22 mouse cellular contexts compared by ENCODE assay signal in the genomic region with DNA sequence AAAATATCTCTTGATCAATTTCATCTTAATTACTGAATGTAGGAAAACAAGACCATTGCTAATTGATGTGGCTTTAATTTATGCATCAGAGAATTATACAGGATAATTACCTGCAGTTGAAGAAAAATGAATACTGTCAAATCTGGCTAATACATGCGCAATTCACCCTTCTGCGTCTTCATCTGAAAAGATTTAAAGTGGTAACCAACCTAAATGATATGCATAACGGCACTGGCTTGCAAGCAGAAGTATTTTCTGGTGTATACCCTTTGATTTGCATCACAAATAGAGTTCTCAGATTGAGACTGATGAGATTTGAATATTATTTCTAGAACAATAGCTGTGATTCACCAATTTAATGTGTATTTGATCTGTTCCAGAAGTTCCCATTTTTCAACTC.
DNase-seq lines count a peak whose midpoint lies in the region; ATAC-seq and TF ChIP-seq lines count a peak whose summit lies in the region.
"Had no signal": no experiment of that assay in that cellular context is flagged by ENCODE, and none has a peak within 500 bp of the region (broad histone marks: within the 10 kb centered on the region; RNA-seq: fewer than 3 reads in every experiment).

No protein-coding gene starts in this region.

- WGBS in forebrain, embryonic 12.5 days: 57% methylated on average over 3 of the region's 3 CpGs
- 76% methylated on average over 3 of the region's 3 CpGs for WGBS in forebrain, embryonic 11.5 days
- WGBS in hindbrain, embryonic 14.5 days: 57% methylated on average over 3 of the region's 3 CpGs
- WGBS in hindbrain, embryonic 11.5 days: 78% methylated on average over 3 of the region's 3 CpGs
- 56% methylated on average over 3 of the region's 3 CpGs for WGBS in midbrain, postnatal 0 days
- WGBS in midbrain, embryonic 13.5 days: 52% methylated on average over 3 of the region's 3 CpGs
- WGBS in forebrain, embryonic 16.5 days: 34% methylated on average over 3 of the region's 3 CpGs

- no peak for TF ChIP-seq CTCF in midbrain, postnatal 0 days (IDR thresholded peaks at IDR 0.05)

- no peaks in the 10 kb centered on the region for H3K27me3 ChIP-seq in forebrain, embryonic 12.5 days
- no peaks in the 10 kb centered on the region for H3K27me3 ChIP-seq in forebrain, embryonic 11.5 days (ENCODE audit: control insufficient read depth, insufficient read depth, low read length)
- no peaks in the 10 kb centered on the region for H3K27me3 ChIP-seq in hindbrain, embryonic 14.5 days (ENCODE audit: control insufficient read depth, insufficient read depth, low read length)
- H3K27me3 ChIP-seq in hindbrain, embryonic 11.5 days (ENCODE audit: control insufficient read depth, insufficient read depth, low read length): no peaks in the 10 kb centered on the region
- no peaks in the 10 kb centered on the region for H3K27me3 ChIP-seq in midbrain, postnatal 0 days (ENCODE audit: insufficient read depth, low read length)
- no peaks in the 10 kb centered on the region for H3K27me3 ChIP-seq in midbrain, embryonic 13.5 days
- no peaks in the 10 kb centered on the region for H3K27me3 ChIP-seq in forebrain, embryonic 16.5 days (replicated peaks; ENCODE audit: control insufficient read depth, insufficient read depth, low read length)
- H3K27me3 ChIP-seq: embryonic facial prominence, embryonic 13.5 days; heart, embryonic 12.5 days; hindbrain, embryonic 15.5 days had no signal

- H3K9ac ChIP-seq in forebrain, embryonic 12.5 days: no peak overlapping the region
- no peak overlapping the region for H3K9ac ChIP-seq in forebrain, embryonic 11.5 days (ENCODE audit: low read length)
- no peak overlapping the region for H3K9ac ChIP-seq in hindbrain, embryonic 14.5 days
- H3K9ac ChIP-seq in hindbrain, embryonic 11.5 days (ENCODE audit: low read depth, low read length): no peak overlapping the region
- no peak overlapping the region for H3K9ac ChIP-seq in midbrain, postnatal 0 days (replicated peaks; ENCODE audit: low read length, poor library complexity, severe bottlenecking)
- H3K9ac ChIP-seq in midbrain, embryonic 13.5 days (replicated peaks): no peak overlapping the region
- no peak overlapping the region for H3K9ac ChIP-seq in forebrain, embryonic 16.5 days (replicated peaks; ENCODE audit: low read depth, low read length)
- H3K9ac ChIP-seq: embryonic facial prominence, embryonic 13.5 days; heart, embryonic 12.5 days; hindbrain, embryonic 15.5 days had no signal

- no peak for DNase-seq in forebrain, embryonic 11.5 days (ENCODE audit: low spot score)
- DNase-seq in hindbrain, embryonic 14.5 days (ENCODE audit: low spot score): no peak
- DNase-seq in hindbrain, embryonic 11.5 days (ENCODE audit: low spot score): no peak
- DNase-seq in midbrain, postnatal 0 days (ENCODE audit: low spot score): no peak
- DNase-seq in urinary bladder, postnatal 25 days (ENCODE audit: low spot score): no peak
- DNase-seq: adrenal gland, adult 8-10 months; adrenal gland, postnatal 36 days; B cell, adult 2 months; cerebellum, adult 11 months; cerebellum, adult 9-10 months; cerebellum, postnatal 25 days; gastrocnemius, postnatal 25 days had no signal

- H3K4me3 ChIP-seq in forebrain, embryonic 12.5 days (replicated peaks): no peak overlapping the region
- H3K4me3 ChIP-seq in forebrain, embryonic 11.5 days (ENCODE audit: low read depth, low read length): no peak overlapping the region
- no peak overlapping the region for H3K4me3 ChIP-seq in hindbrain, embryonic 14.5 days (replicated peaks; ENCODE audit: low read length)
- no peak overlapping the region for H3K4me3 ChIP-seq in hindbrain, embryonic 11.5 days (ENCODE audit: low read depth, low read length)
- no peak overlapping the region for H3K4me3 ChIP-seq in midbrain, postnatal 0 days (ENCODE audit: low read depth, low read length)
- no peak overlapping the region for H3K4me3 ChIP-seq in midbrain, embryonic 13.5 days (replicated peaks)
- no peak overlapping the region for H3K4me3 ChIP-seq in forebrain, embryonic 16.5 days (replicated peaks; ENCODE audit: low read length)
- H3K4me3 ChIP-seq: embryonic facial prominence, embryonic 13.5 days; heart, embryonic 12.5 days; hindbrain, embryonic 15.5 days had no signal

- H3K36me3 ChIP-seq in forebrain, embryonic 12.5 days (replicated peaks): no peaks in the 10 kb centered on the region
- H3K36me3 ChIP-seq in forebrain, embryonic 11.5 days (ENCODE audit: control insufficient read depth, insufficient read depth, low read length): no peaks in the 10 kb centered on the region
- H3K36me3 ChIP-seq in hindbrain, embryonic 14.5 days (replicated peaks; ENCODE audit: control insufficient read depth, insufficient read depth): no peaks in the 10 kb centered on the region
- H3K36me3 ChIP-seq in hindbrain, embryonic 11.5 days (ENCODE audit: control insufficient read depth, insufficient read depth, low read length): no peaks in the 10 kb centered on the region
- no peaks in the 10 kb centered on the region for H3K36me3 ChIP-seq in midbrain, postnatal 0 days (ENCODE audit: insufficient read depth, low read length)
- H3K36me3 ChIP-seq in midbrain, embryonic 13.5 days: no peaks in the 10 kb centered on the region
- no peaks in the 10 kb centered on the region for H3K36me3 ChIP-seq in forebrain, embryonic 16.5 days (ENCODE audit: control insufficient read depth, insufficient read depth)
- H3K36me3 ChIP-seq: embryonic facial prominence, embryonic 13.5 days; G1E; heart, embryonic 12.5 days; hindbrain, embryonic 15.5 days had no signal

- no peak for ATAC-seq in forebrain, embryonic 12.5 days (ENCODE audit: low FRiP score)
- no peak for ATAC-seq in forebrain, embryonic 11.5 days (replicated peaks; ENCODE audit: low FRiP score)
- no peak for ATAC-seq in hindbrain, embryonic 14.5 days (ENCODE audit: low FRiP score)
- no peak for ATAC-seq in hindbrain, embryonic 11.5 days (ENCODE audit: low FRiP score)
- ATAC-seq in midbrain, postnatal 0 days (ENCODE audit: low FRiP score): no peak
- no peak for ATAC-seq in midbrain, embryonic 13.5 days
- ATAC-seq in forebrain, embryonic 16.5 days: peak; percentile 31; the same call in 1 of the 2 replicates
- ATAC-seq: CD4-positive, CD25-positive, alpha-beta regulatory T cell, adult 4 months; inflammation-experienced regulatory T-cells, adult 6 months; intestine, postnatal 0 days had no signal

- no peak overlapping the region for H3K4me2 ChIP-seq in forebrain, embryonic 12.5 days
- no peak overlapping the region for H3K4me2 ChIP-seq in forebrain, embryonic 11.5 days (ENCODE audit: low read depth, low read length, severe bottlenecking)
- H3K4me2 ChIP-seq in hindbrain, embryonic 14.5 days (replicated peaks): no peak overlapping the region
- no peak overlapping the region for H3K4me2 ChIP-seq in hindbrain, embryonic 11.5 days (replicated peaks; ENCODE audit: low read depth, low read length)
- H3K4me2 ChIP-seq in midbrain, postnatal 0 days (ENCODE audit: low read depth, low read length, poor library complexity, severe bottlenecking): no peak overlapping the region
- H3K4me2 ChIP-seq in midbrain, embryonic 13.5 days (replicated peaks): no peak overlapping the region
- H3K4me2 ChIP-seq in forebrain, embryonic 16.5 days (ENCODE audit: low read length): no peak overlapping the region
- H3K4me2 ChIP-seq: embryonic facial prominence, embryonic 13.5 days; heart, embryonic 12.5 days had no signal

- no peaks in the 10 kb centered on the region for H3K9me3 ChIP-seq in forebrain, embryonic 12.5 days
- no peaks in the 10 kb centered on the region for H3K9me3 ChIP-seq in forebrain, embryonic 11.5 days (ENCODE audit: control insufficient read depth, low read length)
- no peaks in the 10 kb centered on the region for H3K9me3 ChIP-seq in hindbrain, embryonic 14.5 days (ENCODE audit: control insufficient read depth, low read length)
- no peaks in the 10 kb centered on the region for H3K9me3 ChIP-seq in hindbrain, embryonic 11.5 days (ENCODE audit: control insufficient read depth, low read length)
- H3K9me3 ChIP-seq in midbrain, postnatal 0 days (ENCODE audit: low read length): no peaks in the 10 kb centered on the region
- no peaks in the 10 kb centered on the region for H3K9me3 ChIP-seq in midbrain, embryonic 13.5 days
- H3K9me3 ChIP-seq in forebrain, embryonic 16.5 days (ENCODE audit: control insufficient read depth, low read length): no peaks in the 10 kb centered on the region
- H3K9me3 ChIP-seq: embryonic facial prominence, embryonic 13.5 days; G1E; heart, embryonic 12.5 days; hindbrain, embryonic 15.5 days had no signal

- H3K27ac ChIP-seq in forebrain, embryonic 12.5 days: 0 out of 2 replicates have a peak overlapping the region, but pooled peaks have one; percentile 0
- H3K27ac ChIP-seq in forebrain, embryonic 11.5 days (ENCODE audit: low read depth, low read length): no peak overlapping the region
- peak overlapping the region; percentile 74 for H3K27ac ChIP-seq in hindbrain, embryonic 14.5 days
- no peak overlapping the region for H3K27ac ChIP-seq in hindbrain, embryonic 11.5 days (ENCODE audit: low read depth, low read length)
- 0 out of 2 replicates have a peak overlapping the region, but pooled peaks have one; percentile 7 for H3K27ac ChIP-seq in midbrain, postnatal 0 days (ENCODE audit: low read depth, low read length)
- no peak overlapping the region; the same call in 1 of the 2 replicates for H3K27ac ChIP-seq in midbrain, embryonic 13.5 days
- 0 out of 2 replicates have a peak overlapping the region, but pooled peaks have one; percentile 10 for H3K27ac ChIP-seq in forebrain, embryonic 16.5 days (ENCODE audit: low read length)
- H3K27ac ChIP-seq: embryonic facial prominence, embryonic 13.5 days had no signal

- H3K4me1 ChIP-seq in forebrain, embryonic 12.5 days: peaks cover 6% of the 10 kb centered on the region; the same call in 1 of the 2 replicates
- no peaks in the 10 kb centered on the region; the same call in 1 of the 2 replicates for H3K4me1 ChIP-seq in forebrain, embryonic 11.5 days (replicated peaks; ENCODE audit: control insufficient read depth, insufficient read depth, low read length)
- peaks cover 6% of the 10 kb centered on the region; the same call in 1 of the 2 replicates for H3K4me1 ChIP-seq in hindbrain, embryonic 14.5 days (replicated peaks; ENCODE audit: control insufficient read depth, insufficient read depth, low read length)
- no peaks in the 10 kb centered on the region for H3K4me1 ChIP-seq in hindbrain, embryonic 11.5 days (replicated peaks; ENCODE audit: control insufficient read depth, insufficient read depth, low read length)
- H3K4me1 ChIP-seq in midbrain, postnatal 0 days (ENCODE audit: insufficient read depth, low read length): peaks cover 3% of the 10 kb centered on the region; the same call in 1 of the 2 replicates
- H3K4me1 ChIP-seq in midbrain, embryonic 13.5 days (replicated peaks): peaks cover 20% of the 10 kb centered on the region
- peaks cover 9% of the 10 kb centered on the region for H3K4me1 ChIP-seq in forebrain, embryonic 16.5 days (replicated peaks; ENCODE audit: control insufficient read depth, insufficient read depth, low read length)

Comparison
In these comparisons a context has a peak if more than half of its experiments do, and no peak if none do; other contexts are left out.
1. H3K27ac ChIP-seq: peak in forebrain, embryonic 12.5 days (single experiment), hindbrain, embryonic 14.5 days (single experiment), midbrain, postnatal 0 days (single experiment) and forebrain, embryonic 16.5 days (single experiment); none in forebrain, embryonic 11.5 days (single experiment), hindbrain, embryonic 11.5 days (single experiment) and midbrain, embryonic 13.5 days (single experiment).